Mouse (Mus musculus) thymus, postnatal 14 days (tissue): ENCODE data around the gene Acvr1.

ENCODE experiments used
- DNase-seq: peaks from one replicate; pipeline ENCODE4 v3.0.0; 2021

The Acvr1 gene

DNA sequence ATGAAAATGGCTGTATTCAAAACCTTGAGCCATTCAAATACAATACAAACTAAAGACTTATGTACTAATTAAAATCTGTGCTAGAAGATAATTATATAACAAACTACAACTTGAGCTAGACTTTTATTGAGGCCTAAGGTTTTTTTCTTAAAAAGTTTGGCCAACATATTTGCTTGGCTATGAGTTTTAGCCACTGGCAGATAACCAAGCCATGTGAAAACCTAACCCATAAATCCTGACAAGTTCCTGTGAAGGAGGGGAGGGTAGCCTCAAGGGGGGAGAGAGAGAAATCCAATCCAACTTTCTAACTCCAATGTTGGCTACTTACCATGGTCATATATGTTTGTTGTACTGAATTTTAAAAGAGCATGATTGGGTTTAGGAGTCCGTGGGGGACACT lies 48.4 kb downstream of the Acvr1 start:
- no peak for DNase-seq

- DNase-seq, result no peak
These were observed 50.0 kb downstream of the Acvr1 start for GRCm38 (mm10) chr2:58516920-58517319.

- no peak for DNase-seq
These were observed 51.0 kb downstream of the Acvr1 start for GRCm38 (mm10) chr2:58516000-58516399.

DNA sequence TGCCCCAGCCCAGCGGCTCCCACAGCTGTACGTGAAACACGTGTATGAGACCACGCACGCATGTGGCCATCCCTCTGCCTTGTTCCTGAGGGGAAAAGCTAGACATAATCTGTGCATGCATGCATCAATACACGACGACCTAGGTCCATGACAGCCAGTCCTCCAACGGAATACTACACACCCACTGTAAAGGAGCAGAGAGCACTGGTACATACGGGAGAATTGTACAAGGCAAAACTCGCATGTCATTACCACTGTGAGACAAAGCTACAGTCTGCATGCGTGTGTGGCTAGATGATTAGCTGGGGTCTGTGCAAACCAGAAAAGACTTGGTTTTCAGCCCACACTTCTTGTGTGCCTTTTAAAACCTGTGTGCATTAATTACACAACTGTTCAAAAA lies 52.5 kb downstream of the Acvr1 start:
- no peak for DNase-seq

DNA sequence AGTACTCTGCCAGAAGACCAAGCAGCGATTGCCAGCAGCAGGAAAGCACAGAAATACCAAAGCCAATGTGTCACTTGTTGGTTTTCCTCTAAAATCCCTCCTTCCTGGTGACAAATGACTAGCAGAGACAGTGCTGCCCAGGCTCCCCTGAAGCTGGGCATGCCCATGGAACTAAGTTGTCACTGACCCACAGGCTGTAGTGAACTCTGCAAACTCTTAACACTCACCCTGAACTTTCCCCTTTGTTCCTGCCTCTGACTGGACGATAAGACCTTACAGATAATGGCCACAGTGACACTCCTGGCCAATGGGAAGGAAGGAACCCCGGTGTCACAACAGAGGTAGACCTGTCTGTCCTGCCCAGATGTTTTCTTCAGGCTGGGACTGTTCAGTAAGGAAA lies 53.7 kb downstream of the Acvr1 start:
- no peak for DNase-seq

DNA sequence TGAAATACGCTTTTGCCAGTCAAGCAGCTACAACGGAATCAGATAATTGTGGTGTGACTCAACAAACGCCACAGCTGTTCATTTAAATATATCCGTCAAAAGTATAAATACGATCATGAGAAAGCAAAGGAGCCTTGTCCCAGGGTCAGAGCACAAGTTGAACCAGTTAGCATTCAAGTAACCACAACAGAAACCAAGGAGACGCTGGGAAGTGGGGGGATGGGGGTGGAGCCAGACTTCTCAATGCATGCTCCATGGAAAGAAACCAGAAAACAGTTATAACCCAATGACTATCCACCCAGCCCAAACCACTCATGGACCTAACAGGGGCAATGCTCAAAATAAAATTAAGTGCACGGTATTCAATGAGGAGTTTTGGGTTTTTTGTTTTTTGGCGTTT lies 56.8 kb downstream of the Acvr1 start:
- DNase-seq, result no peak

GRCm38 (mm10) chr2:58505306-58506090 lies 61.5 kb downstream of the Acvr1 start:
- DNase-seq, result no peak

- DNase-seq, result no peak
These were observed 70.1 kb downstream of the Acvr1 start for GRCm38 (mm10) chr2:58496647-58497410.

DNA sequence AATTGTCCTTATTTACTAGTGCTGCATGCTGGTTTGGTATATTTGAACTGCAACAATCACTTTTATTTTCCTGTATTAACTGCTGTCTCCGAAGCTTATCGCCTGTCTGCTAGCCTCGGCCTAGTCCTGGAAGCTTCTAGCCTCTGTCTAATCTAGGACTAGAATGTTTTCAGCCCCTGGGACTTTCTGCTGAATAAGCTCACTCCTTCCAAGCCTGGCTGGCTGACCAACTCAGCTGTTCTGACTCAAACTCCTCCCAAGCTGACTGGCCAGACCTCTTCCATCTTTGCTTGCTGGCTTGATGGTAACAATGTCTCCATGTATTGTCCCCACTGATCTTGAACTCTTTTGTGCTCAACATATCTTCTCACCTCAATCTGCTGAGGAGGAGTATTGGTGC lies 71.7 kb downstream of the Acvr1 start:
- no peak for DNase-seq

DNA sequence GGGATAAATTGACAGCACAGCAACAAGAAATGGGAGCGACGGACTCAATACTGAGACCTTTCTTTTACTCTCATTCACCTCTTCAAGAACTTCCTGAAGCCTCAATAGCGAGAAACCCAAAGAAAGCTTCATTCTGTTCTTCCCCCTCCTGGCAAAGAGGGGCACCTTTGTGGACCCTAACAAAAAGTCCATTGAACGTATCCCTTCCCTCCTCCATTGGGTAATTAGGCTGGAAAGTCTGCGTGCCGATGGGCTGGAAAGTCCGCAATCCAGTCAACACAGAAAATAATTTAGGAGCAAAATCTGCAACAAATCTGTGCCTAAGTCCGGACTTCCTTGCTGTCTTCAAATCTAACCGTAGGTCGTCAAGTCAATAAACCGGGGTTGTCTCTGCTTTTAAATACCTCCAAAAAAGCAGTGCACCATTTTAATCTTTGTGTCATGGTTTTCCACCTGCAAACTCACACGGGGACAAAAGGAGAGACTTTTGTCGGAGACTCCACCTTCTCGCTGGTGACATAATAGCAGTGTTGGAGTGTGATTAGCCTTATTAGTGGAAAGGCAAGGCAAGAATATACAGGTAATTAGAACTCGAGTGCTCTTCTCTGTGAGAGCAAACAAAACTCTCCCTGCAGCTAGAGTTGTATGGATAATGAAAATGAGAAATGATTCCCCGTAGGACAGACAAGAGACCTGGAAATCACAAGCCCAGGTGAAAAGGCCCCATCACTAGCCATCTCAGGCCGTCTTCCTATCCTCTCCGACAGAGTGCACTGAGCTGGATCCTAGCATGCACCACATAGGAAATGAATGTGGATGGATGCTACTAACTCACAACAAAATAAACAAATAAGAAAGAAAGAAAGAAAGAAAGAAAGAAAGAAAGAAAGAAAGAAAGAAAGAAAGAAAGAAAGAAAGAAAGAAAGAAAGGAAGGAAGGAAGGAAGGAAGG lies 73.0 kb downstream of the Acvr1 start:
- DNase-seq, result no peak

- DNase-seq, result no peak
These were observed 77.7 kb downstream of the Acvr1 start for GRCm38 (mm10) chr2:58489275-58489674.

GRCm38 (mm10) chr2:58488404-58488803 lies 78.6 kb downstream of the Acvr1 start:
- no peak for DNase-seq

GRCm38 (mm10) chr2:58487279-58487560 lies 79.7 kb downstream of the Acvr1 start:
- no peak for DNase-seq

DNA sequence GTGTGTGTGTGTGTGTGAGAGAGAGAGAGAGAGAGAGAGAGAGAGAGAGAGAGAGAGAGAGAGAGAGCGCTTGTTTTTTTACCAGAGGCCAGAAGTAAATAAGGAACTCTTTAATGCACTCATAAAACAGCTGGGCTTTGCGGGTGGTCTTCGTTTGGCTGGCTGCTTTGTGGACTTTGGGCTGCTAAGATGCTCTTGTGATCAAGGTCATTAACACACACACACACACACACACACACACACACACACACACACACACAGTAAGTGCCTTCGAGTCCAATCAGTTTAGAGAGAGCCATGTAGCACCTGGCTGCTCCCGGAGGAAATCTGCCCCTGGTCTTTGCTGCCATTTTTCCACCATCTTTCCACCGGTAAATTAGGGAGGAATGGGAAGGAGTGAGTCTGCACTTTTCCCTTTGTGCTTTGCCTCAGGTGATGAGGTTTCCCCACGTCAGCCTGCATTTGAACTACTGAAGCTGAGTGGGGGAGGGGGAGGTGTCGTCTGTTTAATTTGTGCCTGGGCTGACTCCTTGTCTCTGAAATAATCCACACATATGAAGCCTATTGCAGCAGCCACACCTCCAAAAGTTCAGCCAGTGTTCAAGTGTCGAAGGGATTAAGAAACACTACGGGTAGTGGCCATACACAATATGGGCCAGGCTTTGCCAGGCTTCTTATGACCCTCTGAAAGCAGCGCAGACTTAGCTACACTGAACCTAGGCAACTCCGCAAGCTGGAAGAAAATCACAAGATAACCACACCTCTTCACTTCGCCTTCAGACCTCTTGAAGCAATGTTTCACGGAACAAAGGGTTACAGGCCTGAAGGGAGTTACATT lies 80.3 kb downstream of the Acvr1 start:
- DNase-seq, result no peak

GRCm38 (mm10) chr2:58485683-58486082 lies 81.3 kb downstream of the Acvr1 start:
- DNase-seq, result no peak

GRCm38 (mm10) chr2:58485152-58485551 lies 81.8 kb downstream of the Acvr1 start:
- no peak for DNase-seq

DNA sequence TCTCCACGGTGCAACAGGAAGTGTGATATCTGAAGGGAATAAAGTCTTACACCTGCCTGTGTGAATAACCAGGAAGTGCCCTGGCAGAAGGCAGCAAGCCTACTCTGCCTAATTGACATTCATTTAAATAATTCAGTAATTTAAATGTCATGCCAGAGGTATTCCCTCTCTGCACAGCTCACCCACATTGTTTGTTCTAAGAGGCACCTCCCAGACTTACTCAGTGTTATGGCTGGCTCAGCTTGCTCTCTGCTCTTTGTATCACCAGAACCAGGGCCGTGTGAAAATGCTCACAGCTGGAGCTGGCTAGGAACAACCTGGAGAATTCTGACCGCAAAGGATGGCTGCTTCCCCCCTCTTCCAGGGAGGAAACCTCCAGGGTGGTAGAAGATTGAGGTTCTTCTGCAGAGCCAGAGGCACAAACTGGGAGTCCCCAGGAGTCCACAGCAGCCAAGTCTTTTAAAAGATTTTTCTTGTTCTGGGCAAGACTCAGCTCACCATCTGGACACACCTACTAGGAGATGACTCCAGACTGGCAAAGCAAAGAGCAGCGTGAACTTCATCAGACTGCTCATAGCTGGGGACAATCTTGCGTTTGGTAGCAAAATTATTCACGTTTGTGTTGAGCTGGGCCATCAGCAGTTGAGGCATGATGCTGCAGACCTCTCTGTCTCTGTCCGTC lies 82.5 kb downstream of the Acvr1 start:
- no peak for DNase-seq

DNA sequence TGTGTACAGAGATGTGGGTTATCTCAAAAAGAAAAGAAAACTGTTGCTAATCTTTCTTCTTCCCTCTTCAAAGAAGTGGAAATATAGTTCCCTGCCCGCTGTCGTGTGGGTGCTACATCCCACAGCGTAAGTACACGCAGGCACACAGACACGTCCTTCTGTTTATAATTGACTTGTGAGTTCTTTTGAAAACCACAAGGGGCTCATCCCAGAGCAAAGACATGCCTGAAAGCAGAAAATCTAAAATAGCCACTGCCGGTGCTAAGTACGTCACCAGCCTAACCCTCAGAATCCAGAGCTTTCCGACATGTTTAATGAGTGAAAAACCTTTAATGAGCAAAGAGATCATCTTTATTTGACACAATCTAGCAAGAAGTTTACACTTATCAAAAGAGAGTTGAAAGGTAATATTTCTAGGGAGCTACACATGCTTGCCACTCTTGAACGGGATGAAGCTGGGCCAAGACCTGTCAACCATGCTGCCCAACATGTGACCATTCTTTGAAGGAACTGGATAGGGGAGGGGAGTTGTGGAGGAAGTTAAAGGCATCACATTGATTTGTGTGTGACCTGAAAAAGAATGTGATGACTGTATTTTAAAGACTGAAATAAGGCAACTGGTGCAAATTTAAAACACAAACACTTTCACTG lies 85.4 kb downstream of the Acvr1 start:
- no peak for DNase-seq

DNA sequence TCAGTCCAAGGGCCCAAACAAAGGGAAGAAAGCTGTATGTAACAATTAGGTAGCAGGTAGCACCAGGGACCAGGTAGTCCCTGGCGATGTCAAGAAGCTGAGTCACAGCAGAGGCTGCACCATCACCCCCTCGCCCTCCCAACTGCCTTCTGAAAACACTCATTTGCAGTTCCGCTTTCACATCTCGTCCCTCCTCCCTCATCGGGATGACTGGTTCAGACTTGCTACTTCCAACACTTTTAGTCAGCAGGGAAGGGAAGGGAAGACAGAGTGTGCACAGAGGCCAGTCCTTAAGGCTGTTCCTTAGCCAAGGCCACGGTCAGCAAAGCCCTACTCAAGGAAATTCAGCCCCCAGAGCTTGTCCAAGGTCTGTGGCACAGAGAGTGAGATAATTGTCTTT lies 86.2 kb downstream of the Acvr1 start:
- no peak for DNase-seq

DNA sequence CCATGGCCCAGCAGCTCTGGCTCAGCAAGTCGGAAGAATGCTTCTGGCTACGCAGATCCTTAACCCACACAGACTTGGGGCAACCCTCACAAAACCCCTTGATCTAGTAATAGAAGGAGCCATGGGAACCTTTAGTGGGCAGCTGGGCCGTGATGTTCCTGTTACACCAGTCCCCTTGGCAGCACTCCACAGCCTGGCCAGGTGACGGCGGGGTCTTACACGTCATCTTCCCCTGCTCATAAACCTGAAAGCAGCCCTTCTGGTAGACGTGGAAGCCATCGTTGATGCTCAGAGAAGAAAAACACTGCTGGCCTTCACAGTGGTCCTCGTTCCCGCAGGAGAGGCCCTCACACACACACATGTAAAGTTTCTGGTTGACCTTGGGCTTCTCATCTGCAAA lies 87.4 kb downstream of the Acvr1 start:
- DNase-seq, result no peak

- no peak for DNase-seq
These were observed 88.8 kb downstream of the Acvr1 start for GRCm38 (mm10) chr2:58478144-58478543.
